Mouse (Mus musculus): ENCODE data around the gene Ercc2. TPM values are rescaled to one million over a fixed set of nuclear protein-coding genes. Genes with fewer than 3 reads are reported as not detected.
A peak's percentile ranks its signal among the peaks of the same experiment; 100 is the strongest.

The Ercc2 gene
- polyA plus RNA-seq, 1 experiment from 2014 or later: 28.5 TPM

DNA sequence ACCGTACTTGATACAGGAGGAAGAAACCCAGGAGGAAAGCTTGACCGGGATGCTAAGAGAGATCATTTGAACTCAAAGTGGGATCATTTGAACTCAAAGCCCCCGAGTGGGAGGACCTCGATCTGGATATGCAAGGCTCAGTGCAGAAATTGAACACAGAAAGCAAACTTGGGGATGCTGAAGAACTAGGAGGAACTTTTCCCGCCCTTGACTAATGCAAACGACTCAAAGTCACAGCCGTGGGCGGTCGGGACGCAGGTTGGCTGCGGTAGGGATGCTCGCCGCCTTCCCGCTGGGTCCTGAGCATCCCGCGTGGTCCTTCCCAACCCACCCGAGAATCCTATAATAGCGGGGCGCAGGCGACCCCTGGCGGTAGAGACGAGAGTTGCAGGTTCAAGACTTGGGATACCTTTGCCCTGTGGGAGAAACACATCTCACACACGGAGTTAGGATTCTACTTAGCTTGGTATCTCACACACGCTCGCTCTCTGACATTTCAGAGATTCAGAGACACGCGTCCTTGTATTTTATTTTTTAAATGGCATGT lies 39.3 kb upstream of the Ercc2 start:
- H3K9ac ChIP-seq (replicated peaks; ENCODE audit: low read depth, low read length): peak overlapping the region; percentile 57
- ATAC-seq: peak; percentile 11; the same call in 1 of the 2 replicates
- WGBS: under 1% methylated on average over 27 of the region's 27 CpGs

DNA sequence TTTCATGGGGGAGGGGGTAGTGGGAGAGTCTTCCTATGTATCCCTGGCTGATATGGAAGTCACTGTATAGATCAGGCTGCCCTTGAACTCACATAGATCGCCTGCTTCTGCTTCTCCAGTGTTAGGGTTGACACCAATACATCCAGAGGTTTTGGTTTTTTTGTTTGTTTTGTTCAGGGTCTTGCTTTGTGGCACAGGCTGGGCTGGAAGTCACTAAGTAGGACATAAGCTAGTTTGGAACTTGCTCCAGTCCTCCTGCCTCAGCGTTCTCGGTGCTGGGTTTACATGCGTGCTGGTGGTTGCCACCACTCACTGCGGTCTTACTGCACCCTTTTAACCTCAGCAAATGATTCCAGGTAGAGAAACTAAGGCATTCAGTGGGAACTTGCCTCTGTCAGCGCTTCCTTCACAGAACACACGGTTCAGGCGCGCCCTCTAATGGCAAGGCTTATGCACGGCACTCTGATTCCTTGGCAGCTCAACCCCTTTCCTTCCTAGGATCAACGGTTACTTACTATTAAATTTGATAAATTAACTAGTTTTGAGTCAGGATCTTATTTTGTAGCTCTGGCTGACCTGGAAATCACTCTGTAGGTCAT lies 38.5 kb upstream of the Ercc2 start:
- Histone ChIP-seq H3K9me3 (ENCODE audit: control insufficient read depth, low read length) (no peaks in the 10 kb centered on the region), H3K9ac (replicated peaks; ENCODE audit: low read depth, low read length) (no peak overlapping the region), H3K4me1 (replicated peaks; ENCODE audit: control insufficient read depth, insufficient read depth, low read length) (peaks cover 29% of the 10 kb centered on the region), H3K4me3 (replicated peaks; ENCODE audit: low read length) (no peak overlapping the region), H3K27ac (ENCODE audit: low read length) (no peak overlapping the region), H3K27me3 (replicated peaks; ENCODE audit: control insufficient read depth, insufficient read depth, low read length) (no peaks in the 10 kb centered on the region; the same call in 1 of the 2 replicates), H3K36me3 (ENCODE audit: control insufficient read depth, insufficient read depth) (no peaks in the 10 kb centered on the region), H3K4me2 (ENCODE audit: low read length) (no peak overlapping the region)
- WGBS: 2% methylated on average over 11 of the region's 11 CpGs
- no peak for ATAC-seq

More for the DNA sequence above, 39.3 kb upstream of the Ercc2 start:
- Histone ChIP-seq H3K4me1 (replicated peaks; ENCODE audit: control insufficient read depth, insufficient read depth, low read length) (peaks cover 29% of the 10 kb centered on the region), H3K27me3 (replicated peaks; ENCODE audit: control insufficient read depth, insufficient read depth, low read length) (no peaks in the 10 kb centered on the region; the same call in 1 of the 2 replicates), H3K36me3 (ENCODE audit: control insufficient read depth, insufficient read depth) (no peaks in the 10 kb centered on the region), H3K4me3 (replicated peaks; ENCODE audit: low read length) (peak overlapping the region; percentile 53), H3K9me3 (ENCODE audit: control insufficient read depth, low read length) (no peaks in the 10 kb centered on the region), H3K27ac (ENCODE audit: low read length) (no peak overlapping the region), H3K4me2 (ENCODE audit: low read length) (peak overlapping the region; percentile 98)

DNA sequence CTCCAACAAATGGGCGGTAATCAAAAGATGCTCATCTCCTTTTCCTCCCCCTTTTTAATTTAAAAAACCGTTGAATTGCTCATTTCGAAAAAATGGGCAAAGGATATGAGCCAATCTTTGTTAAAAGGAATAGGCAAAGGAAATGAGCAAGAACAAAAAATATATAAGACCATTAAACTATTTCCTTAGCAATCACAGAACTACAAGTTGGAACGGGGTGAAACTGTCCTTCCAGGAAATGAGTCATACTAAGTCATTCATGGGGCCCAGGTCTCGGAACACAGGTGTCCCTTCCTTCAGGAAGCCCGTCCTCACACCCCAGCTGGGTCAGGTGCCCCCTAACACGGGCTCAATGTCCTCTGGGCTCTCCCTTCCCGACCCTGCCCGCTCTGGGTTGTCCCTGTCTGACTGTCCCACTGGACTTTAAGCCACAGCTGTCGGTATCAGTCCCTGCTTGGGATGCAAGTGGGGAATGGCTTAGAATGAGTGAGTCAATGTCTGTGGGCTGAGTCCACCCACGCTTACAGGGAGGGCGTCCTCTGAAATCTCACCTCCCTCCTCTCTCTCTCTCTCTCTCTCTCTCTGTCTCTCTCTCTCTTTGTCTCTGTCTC lies 37.5 kb upstream of the Ercc2 start, which contains the start of gene Ercc1:
Gene Ercc1 (plus strand): TSS at position 542 of the 611 bp plus-strand sequence.
- 21% methylated on average over 12 of the region's 12 CpGs for WGBS
- Histone ChIP-seq H3K9me3 (ENCODE audit: control insufficient read depth, low read length) (no peaks in the 10 kb centered on the region), H3K27me3 (replicated peaks; ENCODE audit: control insufficient read depth, insufficient read depth, low read length) (no peaks in the 10 kb centered on the region; the same call in 1 of the 2 replicates), H3K4me1 (replicated peaks; ENCODE audit: control insufficient read depth, insufficient read depth, low read length) (peaks cover 29% of the 10 kb centered on the region), H3K27ac (ENCODE audit: low read length) (peak within 1 kb of the TSS; percentile 89), H3K36me3 (ENCODE audit: control insufficient read depth, insufficient read depth) (peaks cover 6% of the 10 kb centered on the region; the same call in 1 of the 2 replicates), H3K4me3 (replicated peaks; ENCODE audit: low read length) (peak within 1 kb of the TSS; percentile 59), H3K9ac (replicated peaks; ENCODE audit: low read depth, low read length) (peak within 1 kb of the TSS; percentile 69), H3K4me2 (ENCODE audit: low read length) (peak within 1 kb of the TSS; percentile 81)
- no peak; the same call in 1 of the 2 replicates for ATAC-seq

DNA sequence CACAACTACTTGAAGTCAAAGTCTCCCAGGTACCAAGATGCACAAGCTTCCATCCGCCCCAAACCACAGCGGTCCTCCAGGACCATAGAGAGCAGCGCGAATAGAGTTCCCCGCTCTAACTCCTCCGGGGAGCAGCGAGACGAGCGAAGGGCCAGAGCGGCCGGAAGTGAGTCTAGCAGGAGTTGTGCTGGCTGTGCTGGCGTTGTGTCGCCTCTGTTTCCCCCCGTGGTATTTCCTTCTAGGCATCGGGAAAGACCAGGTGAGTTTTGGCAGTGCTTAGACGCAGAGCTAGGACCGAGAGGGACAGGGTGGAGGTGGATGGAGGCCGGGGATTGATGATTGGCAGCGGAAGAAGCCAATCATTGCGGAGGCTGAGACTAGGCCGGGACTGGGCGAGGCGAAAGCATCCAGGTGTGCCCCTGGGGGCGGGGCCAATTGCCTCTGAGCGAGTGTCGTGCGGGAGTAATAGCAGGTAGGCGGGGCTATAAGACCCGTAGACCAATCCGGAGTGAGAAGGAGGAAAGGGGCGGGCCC lies 36.8 kb upstream of the Ercc2 start:
- ATAC-seq: peak; percentile 94
- peak overlapping the region; percentile 81 for H3K4me2 ChIP-seq (ENCODE audit: low read length)
- no peaks in the 10 kb centered on the region for H3K9me3 ChIP-seq (ENCODE audit: control insufficient read depth, low read length)
- H3K4me3 ChIP-seq (replicated peaks; ENCODE audit: low read length): peak overlapping the region; percentile 59
- H3K9ac ChIP-seq (replicated peaks; ENCODE audit: low read depth, low read length): peak overlapping the region; percentile 69
- no peaks in the 10 kb centered on the region; the same call in 1 of the 2 replicates for H3K27me3 ChIP-seq (replicated peaks; ENCODE audit: control insufficient read depth, insufficient read depth, low read length)
- under 1% methylated on average over 31 of the region's 31 CpGs for WGBS
- H3K27ac ChIP-seq (ENCODE audit: low read length): peak overlapping the region; percentile 89
- H3K36me3 ChIP-seq (ENCODE audit: control insufficient read depth, insufficient read depth): peaks cover 6% of the 10 kb centered on the region; the same call in 1 of the 2 replicates
- peaks cover 29% of the 10 kb centered on the region for H3K4me1 ChIP-seq (replicated peaks; ENCODE audit: control insufficient read depth, insufficient read depth, low read length)

DNA sequence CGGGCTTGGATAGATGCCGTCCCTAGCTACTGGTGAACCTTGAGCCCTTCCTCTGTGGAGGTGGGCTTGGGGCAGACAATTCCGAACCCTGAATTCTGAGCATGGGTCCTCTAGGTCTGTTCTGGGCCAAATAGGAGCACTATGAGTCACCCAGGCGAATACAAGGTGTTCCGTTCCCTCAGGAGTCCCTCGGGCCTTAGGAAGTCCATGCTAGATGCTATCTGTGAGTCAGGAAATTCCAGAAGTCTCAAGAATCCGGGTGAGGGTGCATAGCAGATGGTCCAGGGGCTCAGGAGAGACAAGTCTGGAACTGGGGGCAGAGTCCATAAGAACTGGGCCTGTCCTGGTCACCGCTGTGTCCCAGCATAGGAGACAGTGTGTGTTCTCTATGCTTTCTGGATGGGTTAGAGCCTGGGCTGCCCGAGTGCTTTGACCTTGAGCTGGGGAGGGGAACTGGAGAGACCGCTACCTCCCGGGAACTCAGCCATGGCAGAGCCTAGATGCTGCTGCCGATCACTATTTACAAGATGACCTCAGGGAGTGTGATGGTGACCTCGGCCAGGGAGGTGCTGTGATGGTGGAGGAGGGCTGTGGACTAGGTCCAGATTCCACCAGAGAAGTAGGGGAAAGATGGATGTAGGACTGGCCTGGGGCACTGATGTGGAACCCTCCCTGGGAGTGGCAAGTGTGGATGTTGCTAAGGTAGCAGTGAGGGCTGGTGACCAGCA lies 32.5 kb upstream of the Ercc2 start:
- H3K36me3 ChIP-seq (ENCODE audit: control insufficient read depth, insufficient read depth): peaks cover 19% of the 10 kb centered on the region
- no peak overlapping the region for H3K9ac ChIP-seq (replicated peaks; ENCODE audit: low read depth, low read length)
- no peaks in the 10 kb centered on the region for H3K27me3 ChIP-seq (replicated peaks; ENCODE audit: control insufficient read depth, insufficient read depth, low read length)
- H3K9me3 ChIP-seq (ENCODE audit: control insufficient read depth, low read length): no peaks in the 10 kb centered on the region
- no peak for ATAC-seq
- no peak overlapping the region for H3K4me2 ChIP-seq (ENCODE audit: low read length)
- no peak overlapping the region for H3K27ac ChIP-seq (ENCODE audit: low read length)
- WGBS: 90% methylated on average over 13 of the region's 13 CpGs
- H3K4me3 ChIP-seq (replicated peaks; ENCODE audit: low read length): no peak overlapping the region
- H3K4me1 ChIP-seq (replicated peaks; ENCODE audit: control insufficient read depth, insufficient read depth, low read length): peaks cover 14% of the 10 kb centered on the region

DNA sequence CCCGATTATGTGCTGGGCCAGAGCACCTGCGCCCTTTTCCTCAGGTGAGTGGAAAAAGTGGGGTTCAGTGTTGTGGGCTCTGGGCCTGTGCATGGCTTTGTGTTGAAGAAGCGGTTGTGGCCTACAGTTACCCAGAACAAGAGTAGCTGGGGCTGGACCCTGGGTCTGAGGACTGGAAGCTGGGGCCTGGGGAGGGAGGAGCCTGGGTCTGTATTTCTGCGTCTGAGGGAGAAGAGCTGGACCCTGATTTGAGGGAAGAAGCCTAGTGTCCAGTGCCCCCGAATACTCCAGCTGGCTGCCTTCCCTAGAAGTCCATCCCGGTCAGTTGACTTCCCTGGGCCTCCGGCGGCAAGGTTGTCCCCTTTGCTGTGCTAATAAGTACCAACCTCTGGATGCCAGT lies 31.6 kb upstream of the Ercc2 start:
- H3K27me3 ChIP-seq (replicated peaks; ENCODE audit: control insufficient read depth, insufficient read depth, low read length): no peaks in the 10 kb centered on the region
- 95% methylated on average over 8 of the region's 8 CpGs for WGBS
- H3K4me3 ChIP-seq (replicated peaks; ENCODE audit: low read length): no peak overlapping the region
- H3K4me1 ChIP-seq (replicated peaks; ENCODE audit: control insufficient read depth, insufficient read depth, low read length): peaks cover 9% of the 10 kb centered on the region
- H3K27ac ChIP-seq (ENCODE audit: low read length): no peak overlapping the region
- peaks cover 19% of the 10 kb centered on the region for H3K36me3 ChIP-seq (ENCODE audit: control insufficient read depth, insufficient read depth)
- no peak for ATAC-seq
- H3K9me3 ChIP-seq (ENCODE audit: control insufficient read depth, low read length): no peaks in the 10 kb centered on the region
- no peak overlapping the region for H3K4me2 ChIP-seq (ENCODE audit: low read length)
- no peak overlapping the region for H3K9ac ChIP-seq (replicated peaks; ENCODE audit: low read depth, low read length)

DNA sequence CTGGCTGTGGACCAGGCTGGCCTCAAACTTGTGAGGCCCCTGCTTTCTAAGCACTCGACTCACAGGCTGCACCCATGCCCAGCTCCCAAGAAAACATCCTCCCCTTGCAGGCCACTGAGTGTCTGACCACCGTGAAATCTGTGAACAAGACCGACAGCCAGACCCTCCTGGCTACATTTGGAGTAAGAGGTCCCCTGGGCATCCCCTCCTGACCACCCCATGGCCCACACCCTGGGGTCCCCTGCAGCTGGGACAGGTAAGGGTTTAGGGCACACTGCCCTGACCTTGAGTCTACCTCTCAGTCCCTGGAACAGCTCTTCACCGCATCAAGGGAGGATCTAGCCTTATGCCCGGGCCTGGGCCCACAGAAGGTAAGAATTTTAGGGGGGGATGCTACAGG lies 26.8 kb upstream of the Ercc2 start:
- Histone ChIP-seq H3K4me3 (replicated peaks; ENCODE audit: low read length) (no peak overlapping the region), H3K4me1 (replicated peaks; ENCODE audit: control insufficient read depth, insufficient read depth, low read length) (peaks cover 11% of the 10 kb centered on the region), H3K27ac (ENCODE audit: low read length) (no peak overlapping the region), H3K9ac (replicated peaks; ENCODE audit: low read depth, low read length) (no peak overlapping the region), H3K9me3 (ENCODE audit: control insufficient read depth, low read length) (no peaks in the 10 kb centered on the region), H3K4me2 (ENCODE audit: low read length) (no peak overlapping the region), H3K36me3 (ENCODE audit: control insufficient read depth, insufficient read depth) (peaks cover 20% of the 10 kb centered on the region), H3K27me3 (replicated peaks; ENCODE audit: control insufficient read depth, insufficient read depth, low read length) (no peaks in the 10 kb centered on the region)
- ATAC-seq: no peak
- 91% methylated on average over 5 of the region's 5 CpGs for WGBS

DNA sequence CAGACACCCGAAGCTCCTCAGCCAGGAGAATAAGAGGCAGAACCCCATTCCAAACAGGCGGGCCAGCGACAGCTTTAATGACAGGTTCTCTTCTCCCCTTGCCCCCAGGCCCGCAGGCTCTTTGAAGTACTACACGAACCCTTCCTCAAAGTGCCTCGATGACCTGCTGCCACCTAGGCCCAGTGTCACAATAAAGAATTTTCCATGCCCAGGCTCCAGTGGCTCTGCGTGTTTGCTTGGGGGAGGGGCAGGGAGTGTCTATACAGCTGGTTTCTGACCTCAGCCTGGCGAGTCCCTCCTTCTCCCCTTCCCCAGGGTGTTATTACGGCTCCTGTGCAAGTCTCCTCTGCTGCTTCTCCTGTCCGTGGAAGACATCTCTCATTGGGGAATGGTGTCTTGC lies 25.5 kb upstream of the Ercc2 start:
- Histone ChIP-seq H3K4me2 (ENCODE audit: low read length) (no peak overlapping the region), H3K36me3 (ENCODE audit: control insufficient read depth, insufficient read depth) (peaks cover 16% of the 10 kb centered on the region; the same call in 1 of the 2 replicates), H3K4me3 (replicated peaks; ENCODE audit: low read length) (no peak overlapping the region), H3K4me1 (replicated peaks; ENCODE audit: control insufficient read depth, insufficient read depth, low read length) (peaks cover 22% of the 10 kb centered on the region), H3K27me3 (replicated peaks; ENCODE audit: control insufficient read depth, insufficient read depth, low read length) (no peaks in the 10 kb centered on the region), H3K9me3 (ENCODE audit: control insufficient read depth, low read length) (no peaks in the 10 kb centered on the region), H3K27ac (ENCODE audit: low read length) (no peak overlapping the region), H3K9ac (replicated peaks; ENCODE audit: low read depth, low read length) (no peak overlapping the region)
- WGBS: 81% methylated on average over 10 of the region's 10 CpGs
- ATAC-seq: no peak

Measured in forebrain, embryonic 16.5 days (tissue).